Mouse (Mus musculus) forebrain, embryonic 14.5 days (tissue): ENCODE measurements around the gene Cat. TPM values are rescaled to one million over a fixed set of nuclear protein-coding genes. Genes with fewer than 3 reads are reported as not detected.

Experiments used
- ATAC-seq: fragments of 200-750 bp; cut with Nextera tagmentation; 2 replicates; pipeline ENCODE4 v1.8.0; 2017; ENCODE audit warnings: mild to moderate bottlenecking, moderate library complexity
- DNase-seq: peaks from one replicate; pipeline ENCODE4 v3.0.0-alpha.2; 2015; ENCODE audit warnings: low spot score
- H3K27ac ChIP-seq: fragments of 300-500 bp; sonication (generic); 2 replicates; pipeline ENCODE4 v1.5.1; 2014; ENCODE audit warnings: low read depth, mild to moderate bottlenecking, control low read depth, low read length, moderate library complexity
- H3K27me3 ChIP-seq: fragments of 300-500 bp; sonication (generic); replicated peaks from 2 replicates; pipeline ENCODE4 v1.6.1; 2014; ENCODE audit warnings: low read length, control low read depth, mixed read lengths; ENCODE audit not compliant: control insufficient read depth, insufficient read depth
- H3K36me3 ChIP-seq: fragments of 300-500 bp; sonication (generic); 2 replicates; pipeline ENCODE4 v1.6.1; 2014; ENCODE audit warnings: low read length, control low read depth; ENCODE audit not compliant: control insufficient read depth, insufficient read depth
- H3K4me1 ChIP-seq: fragments of 300-500 bp; sonication (generic); 2 replicates; pipeline ENCODE4 v1.6.1; 2014; ENCODE audit warnings: antibody characterized with exemption, low read length, control low read depth; ENCODE audit not compliant: control insufficient read depth, insufficient read depth
- H3K4me2 ChIP-seq: fragments of 300-500 bp; sonication (generic); 2 replicates; pipeline ENCODE4 v1.6.1; 2014; ENCODE audit warnings: mild to moderate bottlenecking, control low read depth, low read length
- H3K4me3 ChIP-seq: fragments of 300-500 bp; sonication (generic); 2 replicates; pipeline ENCODE4 v1.5.1; 2014; ENCODE audit warnings: low read depth, low read length, control low read depth
- H3K9ac ChIP-seq: fragments of 300-500 bp; sonication (generic); 2 replicates; pipeline ENCODE4 v1.6.1; 2014; ENCODE audit warnings: mild to moderate bottlenecking, low read length, control low read depth, moderate library complexity
- H3K9me3 ChIP-seq: fragments of 300-500 bp; sonication (generic); replicated peaks from 2 replicates; pipeline ENCODE4 v1.6.1; 2016; ENCODE audit warnings: low read length, control low read depth, mixed read lengths; ENCODE audit not compliant: control insufficient read depth
- WGBS: fragments of 180-500 bp; shearing (Covaris S2); extraction: QIAGEN DNeasy Blood & Tissue Kit; methylation state at CpG from one replicate; pipeline ENCODE4 v1.1.7; 2014; 5-methylcytosine and 5-hydroxymethylcytosine counted together
- polyA plus RNA-seq: library from polyadenylated mRNA; unstranded; fragments of >200 nt; fragmentation: Nextera tagmentation; extraction: Ambion mirVana; gene quantifications from 2 replicates; pipeline ENCODE4 v1.2.1, GENCODE M21; 2014

Gene Cat
- polyA plus RNA-seq, 1 experiment from 2014 or later = 81.9 TPM

- H3K27ac ChIP-seq = no peak overlapping the region
- 89% methylated on average over 3 of the region's 3 CpGs for WGBS
Measured at GRCm38 (mm10) chr2:103466272-103466671, 18.7 kb downstream of the Cat start.

GRCm38 (mm10) chr2:103465429-103465828, 19.5 kb downstream of the Cat start:
- Histone ChIP-seq H3K27ac (no peak overlapping the region), H3K4me3 (no peak overlapping the region), H3K27me3 (no peaks in the 10 kb centered on the region), H3K9ac (no peak overlapping the region), H3K36me3 (peaks cover 70% of the 10 kb centered on the region), H3K9me3 (no peaks in the 10 kb centered on the region), H3K4me1 (0 out of 2 replicates have a peak, but pooled peaks cover 2% of the 10 kb centered on the region), H3K4me2 (no peak overlapping the region)
- WGBS = 93% methylated on average over 11 of the region's 11 CpGs
- ATAC-seq (no peak), DNase-seq (no peak)

More at GRCm38 (mm10) chr2:103466272-103466671, 18.7 kb downstream of the Cat start:
- Histone ChIP-seq H3K27me3 (no peaks in the 10 kb centered on the region), H3K36me3 (peaks cover 74% of the 10 kb centered on the region), H3K4me2 (no peak overlapping the region), H3K9ac (no peak overlapping the region), H3K4me1 (0 out of 2 replicates have a peak, but pooled peaks cover 2% of the 10 kb centered on the region), H3K4me3 (no peak overlapping the region), H3K9me3 (no peaks in the 10 kb centered on the region)
- DNase-seq (no peak), ATAC-seq (no peak)

- Histone ChIP-seq H3K9ac (no peak overlapping the region), H3K27ac (no peak overlapping the region), H3K36me3 (peaks cover 68% of the 10 kb centered on the region), H3K4me2 (no peak overlapping the region), H3K4me3 (no peak overlapping the region), H3K4me1 (0 out of 2 replicates have a peak, but pooled peaks cover 2% of the 10 kb centered on the region), H3K27me3 (no peaks in the 10 kb centered on the region), H3K9me3 (no peaks in the 10 kb centered on the region)
- 92% methylated on average over 8 of the region's 8 CpGs for WGBS
- ATAC-seq = no peak
- no peak for DNase-seq
Measured at GRCm38 (mm10) chr2:103464524-103464923, 20.4 kb downstream of the Cat start.

DNA sequence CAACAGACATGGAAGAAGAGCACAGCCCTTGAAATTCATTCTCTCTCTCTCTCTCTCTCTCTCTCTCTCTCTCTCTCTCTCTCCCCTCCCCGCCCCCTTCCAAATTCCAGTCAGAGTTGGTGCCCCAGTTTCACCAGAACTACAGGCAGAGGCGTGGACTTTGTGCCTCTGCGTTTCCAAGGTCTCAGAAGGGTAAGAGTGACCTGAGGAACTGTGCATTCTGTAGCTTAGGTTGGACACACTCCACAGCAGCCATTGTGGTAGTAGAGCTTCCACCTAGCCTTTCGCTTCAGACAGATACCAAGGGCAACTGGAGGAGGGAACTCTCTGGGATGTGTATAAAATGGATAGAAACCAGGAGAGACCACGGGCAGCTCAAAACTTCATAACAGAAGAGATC, 22.2 kb downstream of the Cat start:
- H3K27ac ChIP-seq = no peak overlapping the region
- H3K36me3 ChIP-seq = peaks cover 67% of the 10 kb centered on the region
- H3K27me3 ChIP-seq = no peaks in the 10 kb centered on the region
- DNase-seq = no peak
- no peak overlapping the region for H3K9ac ChIP-seq
- H3K4me1 ChIP-seq = 0 out of 2 replicates have a peak, but pooled peaks cover 2% of the 10 kb centered on the region
- no peak overlapping the region for H3K4me2 ChIP-seq
- H3K4me3 ChIP-seq = no peak overlapping the region
- ATAC-seq = no peak
- no peaks in the 10 kb centered on the region for H3K9me3 ChIP-seq
- 97% methylated on average over 5 of the region's 5 CpGs for WGBS

DNA sequence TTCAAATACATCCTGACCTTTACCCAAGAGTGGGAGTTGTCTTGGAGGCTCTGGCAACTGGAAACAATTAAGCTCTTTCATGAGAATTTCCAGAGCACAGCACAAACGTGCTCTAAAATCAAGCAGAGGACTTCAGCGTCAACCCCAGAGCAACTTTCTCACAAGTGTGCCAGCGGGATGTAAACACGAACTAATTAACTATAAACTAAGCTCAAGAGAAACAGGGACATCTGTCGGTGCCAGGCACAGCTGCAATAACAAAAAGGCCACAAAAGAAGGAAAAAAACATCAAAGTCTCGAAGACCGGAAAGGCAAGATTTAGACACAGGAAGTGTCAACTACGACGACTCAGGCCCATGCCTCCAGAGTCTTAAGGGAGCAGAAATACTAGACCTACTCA, 23.2 kb downstream of the Cat start:
- 22% methylated on average over 9 of the region's 9 CpGs for WGBS

GRCm38 (mm10) chr2:103461210-103461609, 23.8 kb downstream of the Cat start:
- Histone ChIP-seq H3K9ac (no peak overlapping the region), H3K4me1 (0 out of 2 replicates have a peak, but pooled peaks cover 2% of the 10 kb centered on the region), H3K27ac (0 out of 2 replicates have a peak overlapping the region, but pooled peaks have one; percentile 5), H3K27me3 (no peaks in the 10 kb centered on the region), H3K4me3 (no peak overlapping the region), H3K9me3 (no peaks in the 10 kb centered on the region), H3K36me3 (peaks cover 58% of the 10 kb centered on the region), H3K4me2 (no peak overlapping the region)
- 86% methylated on average over 8 of the region's 8 CpGs for WGBS
- ATAC-seq (no peak), DNase-seq (no peak)

More for the DNA sequence above, 23.2 kb downstream of the Cat start:
- DNase-seq = peak; percentile 42
- Histone ChIP-seq H3K9ac (no peak overlapping the region), H3K9me3 (no peaks in the 10 kb centered on the region), H3K27ac (0 out of 2 replicates have a peak overlapping the region, but pooled peaks have one; percentile 5), H3K36me3 (peaks cover 57% of the 10 kb centered on the region), H3K4me2 (no peak overlapping the region), H3K4me1 (0 out of 2 replicates have a peak, but pooled peaks cover 2% of the 10 kb centered on the region), H3K4me3 (no peak overlapping the region), H3K27me3 (no peaks in the 10 kb centered on the region)
- no peak for ATAC-seq

- DNase-seq (no peak), ATAC-seq (no peak)
- H3K27ac ChIP-seq = no peak overlapping the region
- H3K36me3 ChIP-seq = peaks cover 62% of the 10 kb centered on the region
- 0 out of 2 replicates have a peak, but pooled peaks cover 2% of the 10 kb centered on the region for H3K4me1 ChIP-seq
- no peaks in the 10 kb centered on the region for H3K9me3 ChIP-seq
- H3K27me3 ChIP-seq = no peaks in the 10 kb centered on the region
- H3K4me3 ChIP-seq = no peak overlapping the region
- WGBS = 93% methylated on average over 10 of the region's 10 CpGs
- H3K9ac ChIP-seq = no peak overlapping the region
- H3K4me2 ChIP-seq = no peak overlapping the region
Measured at GRCm38 (mm10) chr2:103459069-103459468, 25.9 kb downstream of the Cat start.

GRCm38 (mm10) chr2:103457628-103458027, 27.3 kb downstream of the Cat start:
- H3K27me3 ChIP-seq = no peaks in the 10 kb centered on the region
- H3K27ac ChIP-seq = no peak overlapping the region
- H3K4me3 ChIP-seq = no peak overlapping the region
- H3K9ac ChIP-seq = no peak overlapping the region
- no peak overlapping the region for H3K4me2 ChIP-seq
- H3K9me3 ChIP-seq = no peaks in the 10 kb centered on the region
- WGBS = 85% methylated on average over 7 of the region's 7 CpGs
- no peak for ATAC-seq
- DNase-seq = no peak
- 0 out of 2 replicates have a peak, but pooled peaks cover 2% of the 10 kb centered on the region for H3K4me1 ChIP-seq
- peaks cover 66% of the 10 kb centered on the region for H3K36me3 ChIP-seq

- Histone ChIP-seq H3K27me3 (no peaks in the 10 kb centered on the region), H3K27ac (no peak overlapping the region), H3K4me1 (0 out of 2 replicates have a peak, but pooled peaks cover 2% of the 10 kb centered on the region), H3K9me3 (no peaks in the 10 kb centered on the region), H3K4me3 (no peak overlapping the region), H3K36me3 (peaks cover 65% of the 10 kb centered on the region), H3K9ac (no peak overlapping the region), H3K4me2 (no peak overlapping the region)
- DNase-seq = no peak
- no peak for ATAC-seq
- 89% methylated on average over 5 of the region's 5 CpGs for WGBS
Measured at GRCm38 (mm10) chr2:103457048-103457447, 27.9 kb downstream of the Cat start.
